Mouse (Mus musculus): ENCODE measurements around the gene Mrpl33.
A peak's percentile ranks its signal among the peaks of the same experiment; 100 is the strongest.

The Mrpl33 gene

DNA sequence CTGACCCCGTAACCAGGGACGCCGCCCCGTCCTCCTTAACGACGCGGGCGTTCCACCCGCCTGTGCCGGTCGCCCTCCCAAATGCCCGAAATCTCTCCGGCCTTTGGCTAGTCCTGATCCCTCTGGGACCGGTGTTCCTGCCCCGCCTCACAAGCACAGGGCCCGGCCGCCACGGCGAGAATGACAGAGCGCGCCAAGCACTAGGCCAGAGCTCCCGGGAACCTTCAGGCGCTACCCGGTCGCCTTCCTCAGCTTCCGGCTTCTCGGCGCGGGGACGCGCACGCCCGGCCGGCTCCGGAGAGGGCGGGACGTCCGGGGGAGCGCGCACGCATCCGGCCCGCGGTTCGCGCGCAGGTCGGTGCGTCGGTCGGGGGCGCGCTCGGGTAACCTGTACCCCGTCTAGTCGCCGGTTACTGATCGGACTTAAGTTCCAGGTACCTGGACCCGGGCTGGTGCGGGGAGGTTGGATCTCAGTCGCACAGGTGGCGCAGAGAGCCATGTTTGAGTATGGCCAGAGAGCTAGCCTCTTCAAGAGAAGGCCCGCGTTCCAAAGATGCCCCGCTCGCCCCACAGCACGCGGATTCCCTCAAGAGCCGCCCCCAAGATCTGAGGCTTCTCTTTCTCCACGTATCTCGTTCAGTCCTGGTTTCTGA, 101.0 kb downstream of the Mrpl33 start, which contains the start of gene Babam2:
TSS of gene Babam2 (plus strand) at position 41 of the 653 bp plus-strand sequence.
- DNase-seq (ENCODE audit: low spot score in 2 of 2) = peak; percentile 83

DNA sequence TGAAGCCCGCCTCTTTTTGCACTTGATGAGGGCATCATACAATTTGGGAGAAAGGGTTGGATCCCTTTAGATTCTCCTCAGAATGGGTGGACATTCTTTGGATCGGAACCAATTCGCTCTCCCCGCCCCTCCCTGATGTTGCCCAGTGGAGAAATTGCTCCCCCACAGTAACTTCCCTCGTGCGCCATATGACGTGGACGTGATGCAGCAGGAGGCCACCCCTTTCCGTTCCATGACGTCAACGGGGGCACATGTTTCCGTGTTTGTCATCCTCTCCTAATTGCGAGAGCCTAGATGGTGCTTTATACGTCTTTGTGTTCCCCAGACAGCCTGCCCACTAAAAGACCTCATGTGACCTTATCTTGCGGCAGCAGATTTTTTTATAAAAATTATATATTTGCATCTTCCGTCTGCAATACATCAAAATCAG, 101.6 kb downstream of the Mrpl33 start:
- peak; percentile 74 to 83 for DNase-seq (ENCODE audit: low spot score in 2 of 2)

DNA sequence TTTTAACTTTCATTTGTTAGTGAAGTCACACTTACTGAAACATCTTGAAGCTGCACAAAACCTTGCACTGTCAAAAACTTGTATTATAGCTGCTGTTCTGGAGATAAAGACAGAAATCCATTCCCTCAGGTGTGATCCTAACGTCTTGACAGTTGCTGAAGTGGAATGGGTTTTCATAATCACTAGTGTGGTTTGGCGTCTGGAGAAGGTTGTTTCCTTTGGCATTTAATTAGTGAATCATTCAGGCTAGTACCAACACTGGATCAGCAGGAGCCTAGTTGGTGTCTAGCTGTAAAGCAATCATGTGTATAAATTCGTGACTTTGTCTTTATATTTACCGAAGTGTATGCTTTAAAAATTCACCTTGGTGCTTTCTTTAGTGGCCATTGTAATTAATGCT, 102.2 kb downstream of the Mrpl33 start:
- no peak for DNase-seq (ENCODE audit: low spot score in 2 of 2)

DNA sequence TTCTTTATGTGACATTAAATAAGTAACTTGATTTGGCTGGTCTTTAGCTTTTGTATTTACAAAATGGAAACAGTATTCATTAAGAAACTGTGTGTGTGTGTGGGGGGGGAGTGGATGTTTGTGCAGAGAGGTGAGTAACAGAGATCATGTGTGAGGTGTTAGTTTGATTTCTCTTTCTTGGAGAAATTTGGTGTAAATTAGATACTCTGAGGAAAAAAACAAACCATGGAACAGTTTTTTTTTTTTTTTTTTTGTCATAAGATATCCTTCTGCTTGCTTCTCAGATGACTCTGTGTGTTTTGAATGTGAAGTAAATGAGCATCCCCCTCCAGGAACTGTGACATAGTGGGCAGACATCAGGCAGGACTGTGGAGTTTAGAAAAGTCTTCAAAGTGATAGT, 102.7 kb downstream of the Mrpl33 start:
- DNase-seq (ENCODE audit: low spot score in 2 of 2) = no peak

DNA sequence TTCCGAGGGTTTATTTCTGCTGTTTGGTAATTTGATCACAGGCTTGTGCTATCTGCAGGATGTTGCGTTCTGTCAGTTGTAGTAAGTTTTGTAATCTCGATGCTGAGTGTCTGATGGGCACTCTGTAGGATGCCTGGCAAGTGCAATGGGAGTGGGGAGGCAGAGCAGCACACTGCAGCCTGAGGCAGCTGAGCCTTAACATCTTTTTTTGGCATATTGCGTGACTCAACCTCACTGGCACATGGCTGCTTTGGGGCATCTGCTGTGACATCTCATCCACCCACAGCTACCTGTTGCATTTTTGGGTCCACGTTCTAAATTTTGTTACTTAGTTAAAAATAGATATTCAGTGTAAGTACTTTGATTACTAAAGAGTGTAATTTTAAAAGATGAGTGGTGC, 108.2 kb downstream of the Mrpl33 start:
- DNase-seq (ENCODE audit: low spot score in 2 of 2) = peak; percentile 54 to 78

DNA sequence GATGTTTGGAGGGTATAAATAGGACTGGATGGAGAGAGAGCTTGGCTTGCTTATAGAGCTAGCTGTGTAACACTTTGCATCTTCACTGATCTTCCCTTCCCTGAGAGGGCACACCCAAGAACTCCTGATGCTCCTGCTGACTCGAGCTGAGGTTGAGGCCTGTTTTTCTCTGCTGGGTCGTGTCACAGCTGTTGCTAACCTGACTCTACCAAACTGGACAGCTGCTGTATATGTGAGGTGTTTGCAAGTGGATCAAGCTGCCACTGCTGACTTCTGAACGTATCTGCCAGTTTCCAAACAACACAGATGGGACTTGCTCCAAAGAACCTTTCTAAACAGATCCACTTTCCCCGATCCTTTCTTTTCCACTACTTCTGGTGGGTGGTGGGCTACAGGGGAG, 110.1 kb downstream of the Mrpl33 start:
- no peak for DNase-seq (ENCODE audit: low spot score in 2 of 2)

DNA sequence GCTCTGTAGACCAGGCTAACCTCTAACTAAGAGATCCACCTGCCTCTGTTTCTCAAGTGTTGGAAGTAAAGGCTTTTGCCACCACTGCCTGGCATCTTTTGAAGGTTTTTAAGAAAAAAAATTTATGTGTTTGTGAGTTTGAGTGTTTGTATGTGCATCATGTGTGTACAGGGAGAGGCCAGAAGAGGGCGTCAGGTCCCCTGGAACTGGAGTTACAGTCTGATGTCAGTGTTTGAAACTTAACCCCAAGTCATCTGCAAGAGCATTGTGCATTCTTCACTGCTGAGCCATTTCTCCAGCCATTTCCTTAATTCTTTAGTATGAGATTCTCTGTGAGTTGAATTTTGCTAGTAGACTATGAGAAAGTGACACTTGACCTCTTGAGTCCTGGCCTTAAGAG, 112.7 kb downstream of the Mrpl33 start:
- DNase-seq (ENCODE audit: low spot score in 2 of 2) = no peak

DNA sequence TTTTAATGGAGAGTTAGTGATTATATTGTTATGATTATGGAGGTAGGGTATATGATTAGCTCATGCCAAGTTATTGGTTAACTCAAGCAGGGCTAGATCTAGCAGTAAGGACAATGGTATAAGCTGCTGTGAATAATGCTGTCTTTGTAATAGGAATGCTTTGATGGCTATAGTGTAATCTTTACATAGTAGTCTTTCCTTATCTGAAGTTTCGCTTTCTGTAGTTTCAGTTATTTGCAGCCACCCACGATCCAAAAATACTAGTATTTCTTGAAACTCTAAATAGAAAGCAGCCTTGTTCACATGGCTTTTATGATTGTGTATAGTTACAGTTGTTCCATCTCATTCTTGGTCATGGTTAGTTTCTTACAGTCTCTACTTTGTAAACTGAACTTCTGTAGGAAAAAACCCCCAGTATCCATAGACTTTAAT, 116.6 kb downstream of the Mrpl33 start:
- no peak for DNase-seq (ENCODE audit: low spot score in 2 of 2)

DNA sequence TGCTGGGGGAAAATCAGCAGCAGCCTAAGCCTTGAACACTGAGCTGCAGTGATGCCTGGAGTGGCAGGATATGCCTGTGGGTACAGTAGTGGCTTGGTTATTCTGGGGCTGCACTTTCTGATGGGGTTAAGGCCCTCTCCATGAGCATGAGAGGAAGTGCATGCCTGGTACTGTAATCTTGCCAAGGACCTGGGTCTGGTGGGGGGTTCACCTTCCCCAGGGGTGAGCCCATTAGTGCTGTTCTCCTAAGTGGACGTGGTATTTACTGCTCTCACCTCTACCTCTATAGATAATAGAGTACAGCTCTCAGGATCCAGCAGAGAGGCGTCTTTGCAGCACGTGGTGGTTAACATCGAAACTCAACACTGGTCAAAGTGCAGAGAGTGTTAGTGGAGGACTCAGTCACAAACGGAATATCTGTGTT, 117.1 kb downstream of the Mrpl33 start:
- DNase-seq (ENCODE audit: low spot score in 2 of 2) = no peak

Data from right cerebral cortex, postnatal 36 days (tissue).